Mouse (Mus musculus): ENCODE results near the gene Sema5b. TPM values are rescaled to one million over a fixed set of nuclear protein-coding genes. Genes with fewer than 3 reads are reported as not detected.

Gene Sema5b
- polyA plus RNA-seq, 1 experiment, result 6.5 TPM

DNA sequence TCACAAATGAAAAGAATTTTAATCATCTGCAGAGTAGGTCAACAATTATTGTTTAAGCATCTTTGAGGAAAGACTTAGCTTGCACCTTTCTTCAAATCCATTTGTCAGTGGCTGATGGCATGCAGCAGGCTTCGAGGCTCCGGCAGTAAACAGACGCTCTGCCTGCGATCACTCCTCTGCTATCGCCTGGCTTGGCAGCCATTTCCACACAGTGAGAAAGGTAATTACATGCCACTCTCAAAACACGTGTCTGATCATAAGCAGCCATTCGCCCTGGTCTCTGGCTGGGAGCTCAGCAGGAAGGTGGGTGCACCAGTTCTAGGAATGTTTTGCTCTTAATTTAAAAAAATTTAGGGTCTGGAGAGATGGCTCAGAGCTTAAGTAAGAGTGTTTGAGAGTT lies 170.1 kb downstream of the Sema5b start:
- no peak for DNase-seq (ENCODE audit: low read depth)

DNA sequence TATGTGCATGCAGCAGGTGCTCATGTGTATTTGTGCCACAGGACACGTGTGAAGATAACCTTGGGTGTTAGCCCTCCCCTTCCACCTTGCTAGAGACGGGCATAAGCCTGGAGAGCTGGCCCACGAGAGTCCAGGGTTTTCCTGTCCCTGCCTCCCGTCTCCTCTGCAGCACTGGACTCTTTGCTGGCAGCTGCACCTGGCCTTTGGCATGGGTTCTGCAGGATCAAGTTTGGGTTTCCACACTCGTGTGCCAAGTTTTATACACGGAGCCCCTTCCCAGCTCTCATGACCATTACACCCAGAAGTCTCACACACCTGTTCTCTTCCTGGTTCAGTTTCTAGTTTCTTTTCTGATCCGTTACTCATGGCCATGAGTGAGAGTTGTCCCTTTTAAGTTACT lies 172.7 kb downstream of the Sema5b start:
- DNase-seq (ENCODE audit: low read depth), result no peak

Other genes starting within 250 kb of the Sema5b start
- 26.4 and 53.6 TPM in 2 replicates for gene Sec22a, start 177.2 kb upstream of the Sema5b start, polyA plus RNA-seq (2012; rRNA removed)
- 34.9 and 41.5 TPM in 2 replicates for gene Pdia5, start 50.3 kb upstream of the Sema5b start, polyA plus RNA-seq (2012; rRNA removed)
- 28.3 and 31.0 TPM in 2 replicates for gene Dirc2, start 228.2 kb downstream of the Sema5b start, polyA plus RNA-seq (2012; rRNA removed)
- 5.1 and 6.4 TPM in 2 replicates for gene Hspbap1, start 229.2 kb downstream of the Sema5b start, polyA plus RNA-seq (2012; rRNA removed)

Data from gonadal fat pad, adult 2 months (tissue).